Mouse (Mus musculus) testis, adult 2 months (tissue): ENCODE measurements at regions not wholly inside any gene's neighbourhood (a gene's known extent, or its start where the extent isn't known, plus 50 kb on each side); places are given as distances from the start of the nearest gene placed in this dataset.

Experiments
- H3K27ac ChIP-seq: fragments of 200-500 bp; 2 replicates; pipeline ENCODE4 v1.5.1; 2012; ENCODE audit warnings: low read depth, low read length; ENCODE audit not compliant: control insufficient read depth, insufficient read depth
- H3K27me3 ChIP-seq: fragments of 200-500 bp; 2 replicates; pipeline ENCODE4 v1.6.1; 2012; ENCODE audit warnings: mild to moderate bottlenecking, low read length, moderate library complexity; ENCODE audit not compliant: control insufficient read depth, insufficient read depth
- H3K36me3 ChIP-seq: fragments of 200-500 bp; 2 replicates; pipeline ENCODE4 v1.6.1; 2012; ENCODE audit warnings: mild to moderate bottlenecking, low read length; ENCODE audit not compliant: control insufficient read depth, insufficient read depth
- H3K4me1 ChIP-seq: fragments of 200-500 bp; 2 replicates; pipeline ENCODE4 v1.6.1; 2012; ENCODE audit warnings: low read length; ENCODE audit not compliant: control insufficient read depth, insufficient read depth
- H3K4me3 ChIP-seq: fragments of 200-500 bp; 2 replicates; pipeline ENCODE4 v1.5.1; 2012; ENCODE audit warnings: low read depth, mild to moderate bottlenecking, low read length, moderate library complexity, mixed read lengths; ENCODE audit not compliant: control insufficient read depth
- CTCF ChIP-seq: fragments of 200-500 bp; IDR thresholded peaks from 2 replicates; pipeline ENCODE4 v1.5.1; 2012; ENCODE audit warnings: low read depth, mild to moderate bottlenecking, inconsistent platforms, low read length, moderate library complexity; ENCODE audit not compliant: control insufficient read depth, insufficient read depth, insufficient replicate concordance
- POLR2A ChIP-seq: fragments of 200-500 bp; IDR thresholded peaks from 2 replicates; pipeline ENCODE4 v1.6.1; 2012; ENCODE audit warnings: low read depth, mild to moderate bottlenecking, inconsistent platforms, low read length, moderate library complexity; ENCODE audit not compliant: control insufficient read depth

DNA sequence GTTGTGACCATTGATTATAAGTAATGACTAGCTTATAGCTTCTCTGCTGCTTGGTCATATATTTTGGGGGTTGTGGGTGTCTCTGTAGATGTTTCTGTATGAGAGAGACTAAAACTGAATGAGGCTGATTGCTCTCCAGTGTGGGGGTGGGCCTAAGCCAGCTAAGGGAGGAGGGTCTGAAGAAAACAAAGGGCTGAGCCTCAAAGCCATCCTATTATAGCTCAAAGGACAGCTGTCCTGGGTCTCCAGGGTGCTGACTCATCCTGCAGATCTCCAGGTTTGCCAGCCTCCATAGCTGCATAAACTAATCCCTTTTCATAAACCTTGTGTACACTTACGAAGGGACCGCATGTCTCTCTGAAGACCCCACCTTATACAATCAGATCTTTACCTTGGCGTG is 360.3 kb upstream of the Smim15 start:
- Histone ChIP-seq H3K27ac (no peak overlapping the region), H3K4me1 (peaks cover 4% of the 10 kb centered on the region), H3K27me3 (no peaks in the 10 kb centered on the region), H3K36me3 (no peaks in the 10 kb centered on the region), H3K4me3 (no peak overlapping the region)
- TF ChIP-seq POLR2A (no peak), CTCF (no peak)

DNA sequence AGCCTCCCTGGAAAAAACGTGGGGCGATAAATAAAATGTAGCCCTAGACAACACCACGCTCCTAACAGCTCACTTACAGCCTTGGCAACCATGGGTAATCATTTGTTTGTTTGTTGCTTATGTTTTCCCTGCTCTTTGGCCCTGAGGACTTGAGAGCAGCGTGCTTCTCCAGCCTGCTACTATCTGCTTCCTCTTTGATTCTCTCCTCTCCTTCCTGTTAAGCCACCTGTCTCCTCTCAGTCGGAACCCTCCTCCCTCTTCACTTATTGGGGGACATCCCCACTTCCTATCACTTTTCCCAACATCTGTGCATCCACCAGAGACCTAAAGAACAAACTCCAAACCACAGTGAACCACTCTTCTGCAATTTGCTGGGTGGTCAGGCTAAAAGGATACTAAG is 362.5 kb upstream of the Smim15 start:
- H3K4me1 ChIP-seq, result no peaks in the 10 kb centered on the region; the same call in 1 of the 2 replicates
- H3K4me3 ChIP-seq, result no peak overlapping the region
- H3K36me3 ChIP-seq, result no peaks in the 10 kb centered on the region
- no peak overlapping the region for H3K27ac ChIP-seq
- no peaks in the 10 kb centered on the region for H3K27me3 ChIP-seq
- TF ChIP-seq POLR2A (no peak), CTCF (no peak)

DNA sequence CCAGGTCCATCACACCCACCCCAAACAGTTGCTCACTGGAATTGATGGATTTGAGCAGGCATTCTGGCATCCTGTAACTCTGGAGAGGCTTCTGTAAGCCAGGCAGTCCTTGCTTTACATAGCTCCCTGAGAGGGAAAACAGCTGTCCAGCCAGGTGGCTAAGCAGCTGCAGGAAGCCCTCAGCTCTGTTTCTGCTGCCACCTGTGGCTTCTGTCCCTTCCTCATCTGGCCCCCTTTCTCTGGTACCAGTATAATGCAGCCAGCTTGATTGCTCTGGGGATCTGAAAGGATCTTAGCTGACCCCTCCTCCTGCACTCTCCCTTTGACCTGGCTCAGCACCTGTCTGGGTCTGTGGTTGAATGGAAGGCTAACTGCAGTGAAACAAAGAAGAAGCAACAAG is 365.4 kb upstream of the Smim15 start:
- no peaks in the 10 kb centered on the region; the same call in 1 of the 2 replicates for H3K27me3 ChIP-seq
- no peaks in the 10 kb centered on the region for H3K36me3 ChIP-seq
- H3K27ac ChIP-seq, result no peak overlapping the region
- no peak for TF ChIP-seq POLR2A
- TF ChIP-seq CTCF, result no peak
- H3K4me1 ChIP-seq, result peaks cover 8% of the 10 kb centered on the region
- H3K4me3 ChIP-seq, result no peak overlapping the region

DNA sequence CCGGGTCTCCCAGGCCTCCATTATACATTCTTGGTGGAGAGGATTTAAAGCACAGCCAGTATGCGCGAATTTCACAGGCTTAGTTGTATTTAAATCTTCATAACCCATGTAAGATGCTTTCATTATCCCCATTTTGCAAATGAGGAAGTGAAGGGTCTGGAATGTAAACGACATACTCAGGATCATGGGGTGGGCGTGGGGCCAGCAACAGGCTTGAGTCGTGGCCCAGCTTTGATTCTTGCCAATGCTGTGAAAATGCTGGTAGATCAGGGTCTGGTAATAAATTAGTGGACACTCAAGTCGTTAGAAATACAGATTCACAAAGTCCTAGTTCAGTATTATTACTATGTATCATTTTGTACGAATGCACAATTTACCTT is 367.2 kb upstream of the Smim15 start:
- H3K27me3 ChIP-seq, result no peaks in the 10 kb centered on the region; the same call in 1 of the 2 replicates
- TF ChIP-seq CTCF (no peak), POLR2A (no peak)
- no peaks in the 10 kb centered on the region for H3K36me3 ChIP-seq
- no peak overlapping the region for H3K27ac ChIP-seq
- H3K4me1 ChIP-seq, result peaks cover 12% of the 10 kb centered on the region
- no peak overlapping the region for H3K4me3 ChIP-seq

DNA sequence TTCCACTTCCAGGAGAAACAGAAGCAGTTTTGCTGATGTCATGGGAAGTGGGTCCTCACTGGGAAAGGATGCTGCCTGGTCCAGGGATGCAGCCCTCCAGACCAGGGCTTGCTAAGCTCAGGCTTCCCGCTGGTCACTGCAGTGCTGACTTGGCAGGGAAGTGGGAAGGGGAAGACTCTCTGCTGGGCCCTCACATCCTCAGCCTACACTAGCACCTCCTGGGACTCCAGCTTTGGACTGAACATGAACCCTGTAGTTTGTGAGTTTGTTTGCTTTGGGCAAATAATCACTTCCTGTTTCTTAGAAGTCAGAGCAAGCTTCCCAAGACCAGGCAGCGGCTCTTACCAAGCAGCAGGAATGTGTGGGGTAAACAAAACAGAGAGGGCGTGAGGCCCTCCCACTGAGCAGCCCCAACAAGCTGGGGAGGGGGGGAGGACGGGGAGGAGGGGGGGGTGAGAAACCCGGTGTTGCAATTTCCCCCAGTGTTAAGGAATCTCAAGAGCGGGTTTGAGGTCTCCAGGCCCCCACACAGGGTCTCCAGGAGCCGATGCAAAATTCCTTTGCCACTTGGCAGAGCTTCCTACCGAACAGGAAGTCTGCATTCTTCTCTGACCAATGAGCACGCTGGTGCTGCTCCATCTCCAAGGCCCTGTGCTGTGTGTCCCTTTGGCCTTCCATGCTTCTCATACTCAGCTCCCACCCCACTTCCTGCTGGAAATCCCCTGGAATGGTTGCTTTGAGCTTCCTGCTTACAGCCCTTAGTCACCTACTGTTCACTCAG is 367.7 kb upstream of the Smim15 start:
- no peaks in the 10 kb centered on the region for H3K36me3 ChIP-seq
- H3K4me3 ChIP-seq, result no peak overlapping the region
- peaks cover 12% of the 10 kb centered on the region for H3K4me1 ChIP-seq
- H3K27ac ChIP-seq, result no peak overlapping the region
- TF ChIP-seq CTCF (no peak), POLR2A (no peak)
- no peaks in the 10 kb centered on the region; the same call in 1 of the 2 replicates for H3K27me3 ChIP-seq

DNA sequence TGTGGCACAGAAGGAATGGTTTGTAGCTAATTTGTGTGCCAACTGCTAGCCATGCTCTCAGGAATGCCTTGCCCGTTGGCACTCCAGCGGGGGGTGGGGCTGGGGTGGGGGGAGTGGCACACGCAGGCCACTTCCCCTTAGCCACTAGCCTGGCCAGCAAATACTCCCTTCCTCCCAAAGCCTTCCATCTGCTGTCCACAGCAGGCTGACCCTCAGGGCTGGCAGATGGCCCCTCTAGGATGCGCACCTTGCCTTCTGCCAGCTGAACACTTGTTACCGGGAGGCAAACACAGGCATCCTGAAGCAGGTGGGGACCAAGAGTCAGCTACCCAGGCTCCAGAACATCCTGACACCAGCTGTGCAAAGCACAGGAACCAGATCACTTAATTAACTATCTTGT is 372.1 kb upstream of the Smim15 start:
- no peak overlapping the region for H3K27ac ChIP-seq
- peaks cover 12% of the 10 kb centered on the region for H3K4me1 ChIP-seq
- no peaks in the 10 kb centered on the region; the same call in 1 of the 2 replicates for H3K27me3 ChIP-seq

DNA sequence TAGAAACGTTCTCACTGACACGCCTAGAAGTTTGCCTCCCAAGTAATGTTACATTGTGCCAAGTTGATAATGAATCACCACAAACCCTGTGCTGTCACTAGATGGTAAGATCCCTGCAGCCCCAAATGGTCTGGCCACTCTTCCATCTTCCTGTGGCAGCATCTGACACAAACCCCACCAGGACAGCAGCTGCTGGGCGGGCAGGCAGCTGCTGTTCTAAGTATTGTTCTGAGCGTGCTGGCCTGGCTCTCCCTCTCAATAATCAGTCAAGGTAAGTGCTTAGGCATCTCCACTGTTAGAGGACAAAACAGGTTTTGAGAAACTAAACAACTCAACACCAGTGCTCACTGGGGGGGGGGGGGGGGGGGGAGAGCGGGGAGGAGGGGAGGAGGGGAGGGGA is 375.7 kb upstream of the Smim15 start:
- Histone ChIP-seq H3K27ac (no peak overlapping the region), H3K36me3 (no peaks in the 10 kb centered on the region), H3K4me1 (no peaks in the 10 kb centered on the region), H3K4me3 (no peak overlapping the region), H3K27me3 (no peaks in the 10 kb centered on the region)
- TF ChIP-seq CTCF, result no peak

More for the DNA sequence above, 372.1 kb upstream of the Smim15 start:
- H3K36me3 ChIP-seq, result no peaks in the 10 kb centered on the region
- H3K4me3 ChIP-seq, result no peak overlapping the region
- TF ChIP-seq POLR2A, result no peak
- TF ChIP-seq CTCF, result no peak

DNA sequence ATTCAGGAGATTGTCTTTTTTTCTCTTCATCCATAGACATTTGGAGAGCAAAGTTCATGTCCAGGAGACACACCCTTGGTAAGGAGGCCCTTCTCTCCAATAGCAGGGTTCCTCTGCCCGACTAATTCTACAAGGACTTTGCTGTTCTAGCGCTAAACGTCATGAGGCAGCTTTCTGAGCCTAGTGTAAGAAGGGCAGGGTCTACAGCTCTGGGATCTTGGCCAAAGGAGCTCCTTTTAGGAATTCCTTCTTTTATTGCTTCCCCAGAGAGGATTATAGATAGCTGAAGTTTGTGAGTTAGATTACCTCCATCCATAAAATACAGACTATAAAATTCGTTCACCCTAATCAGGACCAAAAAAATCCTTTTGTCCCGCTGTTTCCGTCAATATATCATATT is 378.5 kb upstream of the Smim15 start:
- Histone ChIP-seq H3K27me3 (no peaks in the 10 kb centered on the region), H3K4me3 (no peak overlapping the region), H3K27ac (no peak overlapping the region), H3K36me3 (no peaks in the 10 kb centered on the region), H3K4me1 (no peaks in the 10 kb centered on the region)
- no peak for TF ChIP-seq POLR2A
- no peak for TF ChIP-seq CTCF
